Mouse (Mus musculus): Measurements from ENCODE around the gene Sys1. TPM values are rescaled to one million over a fixed set of nuclear protein-coding genes. Genes with fewer than 3 reads are reported as not detected.
A peak's percentile ranks its signal among the peaks of the same experiment; 100 is the strongest.

Gene Sys1
- polyA plus RNA-seq, 1 experiment: 26.4 TPM

DNA sequence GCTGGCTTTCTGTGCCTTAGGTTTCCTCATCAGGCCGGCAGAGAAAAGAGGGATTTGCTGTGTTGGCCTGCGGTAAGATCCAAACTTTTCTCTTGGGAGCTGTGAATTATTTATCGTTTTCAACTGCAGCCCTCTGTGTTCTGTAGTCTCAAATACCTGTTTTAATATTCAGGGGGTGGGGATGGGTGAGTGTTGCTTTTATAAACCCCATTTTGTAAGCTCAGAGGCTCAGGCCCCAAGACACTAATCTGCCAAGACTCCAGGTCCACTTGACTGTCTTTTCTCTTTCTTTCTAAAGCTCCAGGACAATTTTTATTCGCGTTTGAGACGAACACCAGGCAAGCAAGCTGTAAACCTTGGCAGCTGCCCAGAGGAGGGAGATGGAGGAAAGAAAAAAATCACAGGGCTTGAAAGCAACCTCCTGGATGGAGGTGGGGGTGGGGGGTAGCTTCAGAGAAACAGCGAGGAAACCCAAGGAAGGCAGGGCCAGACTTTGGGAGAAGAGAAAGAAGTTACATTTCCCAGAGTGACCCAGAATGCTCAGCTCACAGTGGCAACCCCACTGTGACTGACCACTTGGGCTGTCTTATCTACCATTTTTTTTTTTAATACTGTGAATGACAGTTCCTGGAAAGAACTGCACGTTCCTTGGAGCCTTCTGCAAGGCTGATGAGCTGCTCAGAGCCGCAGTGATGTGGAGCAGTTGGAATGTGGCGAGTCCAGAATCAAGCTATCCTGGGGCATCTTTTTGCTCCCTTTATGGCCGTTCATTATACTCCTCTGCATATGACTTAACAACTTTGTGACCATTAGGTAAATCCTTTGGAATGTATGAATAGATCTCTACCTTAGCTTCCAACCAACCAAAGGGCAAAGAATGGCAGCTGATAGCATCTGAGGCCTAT is 61.8 kb downstream of the Sys1 start:
- no peaks in the 10 kb centered on the region for H3K4me1 ChIP-seq (ENCODE audit: control insufficient read depth, insufficient read depth, low read length)
- TF ChIP-seq CTCF (IDR thresholded peaks at IDR 0.05; ENCODE audit: control insufficient read depth, insufficient read depth, insufficient replicate concordance, low read depth, low read length) (no peak), POLR2A (IDR thresholded peaks at IDR 0.05; ENCODE audit: control insufficient read depth, low read depth, low read length) (no peak)
- H3K4me3 ChIP-seq (ENCODE audit: control insufficient read depth, low read depth, low read length): no peak overlapping the region
- no peaks in the 10 kb centered on the region for H3K36me3 ChIP-seq (ENCODE audit: control insufficient read depth, insufficient read depth, low read length)
- H3K27ac ChIP-seq (ENCODE audit: control insufficient read depth, insufficient read depth, low read depth, low read length): no peak overlapping the region
- no peaks in the 10 kb centered on the region for H3K27me3 ChIP-seq (ENCODE audit: control insufficient read depth, insufficient read depth, low read length)

GRCm38 (mm10) chr2:164519171-164519526 is 62.4 kb downstream of the Sys1 start:
- no peak overlapping the region for H3K4me3 ChIP-seq (ENCODE audit: control insufficient read depth, low read depth, low read length)
- H3K27me3 ChIP-seq (ENCODE audit: control insufficient read depth, insufficient read depth, low read length): no peaks in the 10 kb centered on the region
- TF ChIP-seq POLR2A (IDR thresholded peaks at IDR 0.05; ENCODE audit: control insufficient read depth, low read depth, low read length): no peak
- TF ChIP-seq CTCF (IDR thresholded peaks at IDR 0.05; ENCODE audit: control insufficient read depth, insufficient read depth, insufficient replicate concordance, low read depth, low read length): no peak
- H3K27ac ChIP-seq (ENCODE audit: control insufficient read depth, insufficient read depth, low read depth, low read length): no peak overlapping the region
- H3K4me1 ChIP-seq (ENCODE audit: control insufficient read depth, insufficient read depth, low read length): no peaks in the 10 kb centered on the region; the same call in 1 of the 2 replicates
- no peaks in the 10 kb centered on the region for H3K36me3 ChIP-seq (ENCODE audit: control insufficient read depth, insufficient read depth, low read length)

GRCm38 (mm10) chr2:164520782-164521181 is 64.0 kb downstream of the Sys1 start:
- H3K4me1 ChIP-seq (ENCODE audit: control insufficient read depth, insufficient read depth, low read length): no peaks in the 10 kb centered on the region; the same call in 1 of the 2 replicates
- no peak for TF ChIP-seq POLR2A (IDR thresholded peaks at IDR 0.05; ENCODE audit: control insufficient read depth, low read depth, low read length)
- peak; percentile 70; the same call in 1 of the 2 replicates for TF ChIP-seq CTCF (IDR thresholded peaks at IDR 0.05; ENCODE audit: control insufficient read depth, insufficient read depth, insufficient replicate concordance, low read depth, low read length)
- no peak overlapping the region for H3K27ac ChIP-seq (ENCODE audit: control insufficient read depth, insufficient read depth, low read depth, low read length)
- H3K36me3 ChIP-seq (ENCODE audit: control insufficient read depth, insufficient read depth, low read length): no peaks in the 10 kb centered on the region
- H3K27me3 ChIP-seq (ENCODE audit: control insufficient read depth, insufficient read depth, low read length): no peaks in the 10 kb centered on the region
- no peak overlapping the region for H3K4me3 ChIP-seq (ENCODE audit: control insufficient read depth, low read depth, low read length)

DNA sequence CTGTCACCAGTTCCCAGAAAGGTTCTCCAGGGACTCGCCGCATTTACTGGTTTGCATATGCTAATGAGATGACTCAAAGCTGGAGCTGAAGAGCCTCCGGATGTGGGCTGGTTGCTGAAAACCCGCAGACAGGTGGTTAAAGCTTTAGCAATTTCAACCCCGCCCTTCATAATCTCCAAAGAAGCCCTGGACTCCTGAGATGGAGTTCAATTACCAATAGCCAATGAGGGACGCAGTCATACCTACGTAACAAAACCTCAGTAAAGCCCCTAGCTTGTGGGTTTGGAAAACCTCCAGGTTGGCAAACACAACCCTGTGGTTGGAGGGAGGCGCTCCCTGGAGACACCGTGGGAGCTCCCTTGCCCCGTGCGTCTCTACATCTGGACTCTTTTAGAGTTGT is 65.1 kb downstream of the Sys1 start:
- Histone ChIP-seq H3K4me1 (ENCODE audit: control insufficient read depth, insufficient read depth, low read length) (no peaks in the 10 kb centered on the region; the same call in 1 of the 2 replicates), H3K27ac (ENCODE audit: control insufficient read depth, insufficient read depth, low read depth, low read length) (no peak overlapping the region), H3K36me3 (ENCODE audit: control insufficient read depth, insufficient read depth, low read length) (no peaks in the 10 kb centered on the region), H3K4me3 (ENCODE audit: control insufficient read depth, low read depth, low read length) (no peak overlapping the region), H3K27me3 (ENCODE audit: control insufficient read depth, insufficient read depth, low read length) (no peaks in the 10 kb centered on the region)
- no peak for TF ChIP-seq CTCF (IDR thresholded peaks at IDR 0.05; ENCODE audit: control insufficient read depth, insufficient read depth, insufficient replicate concordance, low read depth, low read length)
- TF ChIP-seq POLR2A (IDR thresholded peaks at IDR 0.05; ENCODE audit: control insufficient read depth, low read depth, low read length): no peak

DNA sequence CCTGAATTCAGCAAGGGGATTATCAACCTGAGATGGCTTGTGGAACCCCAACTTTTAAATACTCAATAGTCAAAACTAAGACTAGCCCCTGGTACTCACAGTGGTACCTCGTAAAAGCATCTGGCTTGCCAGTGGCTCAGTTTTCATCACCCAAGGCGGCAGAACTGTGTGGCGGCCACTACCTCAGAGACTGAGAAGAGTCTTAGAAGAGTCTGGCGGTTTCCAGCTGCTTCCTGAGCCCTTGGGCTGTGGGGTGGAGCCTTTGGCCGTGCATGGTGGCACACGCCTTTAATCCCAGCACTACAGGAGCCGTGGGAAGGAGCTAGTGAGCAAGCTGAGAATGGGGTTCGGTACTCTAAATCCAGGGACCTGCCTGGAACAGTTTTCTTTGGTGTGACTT is 65.5 kb downstream of the Sys1 start:
- Histone ChIP-seq H3K4me3 (ENCODE audit: control insufficient read depth, low read depth, low read length) (no peak overlapping the region), H3K36me3 (ENCODE audit: control insufficient read depth, insufficient read depth, low read length) (no peaks in the 10 kb centered on the region), H3K27ac (ENCODE audit: control insufficient read depth, insufficient read depth, low read depth, low read length) (no peak overlapping the region), H3K4me1 (ENCODE audit: control insufficient read depth, insufficient read depth, low read length) (no peaks in the 10 kb centered on the region; the same call in 1 of the 2 replicates), H3K27me3 (ENCODE audit: control insufficient read depth, insufficient read depth, low read length) (no peaks in the 10 kb centered on the region)
- TF ChIP-seq CTCF (IDR thresholded peaks at IDR 0.05; ENCODE audit: control insufficient read depth, insufficient read depth, insufficient replicate concordance, low read depth, low read length): no peak
- TF ChIP-seq POLR2A (IDR thresholded peaks at IDR 0.05; ENCODE audit: control insufficient read depth, low read depth, low read length): no peak

DNA sequence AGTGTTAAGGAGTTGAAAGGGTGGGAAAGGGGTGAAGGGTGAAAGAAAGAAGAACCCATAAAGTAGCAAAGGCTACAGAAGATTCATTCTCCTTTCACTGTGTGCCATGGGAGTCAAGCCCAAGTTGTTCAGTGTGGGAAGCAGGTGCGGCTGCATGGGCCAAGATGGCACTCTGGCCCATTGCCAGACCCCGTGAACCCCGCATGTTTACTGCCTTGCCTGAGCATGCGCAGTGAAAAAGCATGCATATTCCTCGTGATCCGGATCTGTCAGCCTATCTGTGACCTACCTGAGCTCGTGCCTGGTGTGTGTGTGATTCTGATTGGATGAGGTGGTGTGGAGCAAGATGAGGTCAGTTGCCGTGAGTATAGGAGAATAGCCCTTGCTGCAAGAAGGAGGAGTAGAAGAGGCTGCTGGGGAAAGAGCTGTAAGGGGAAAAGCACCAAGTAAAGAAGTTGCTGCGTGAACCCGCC is 66.6 kb downstream of the Sys1 start:
- H3K4me3 ChIP-seq (ENCODE audit: control insufficient read depth, low read depth, low read length): no peak overlapping the region
- no peaks in the 10 kb centered on the region; the same call in 1 of the 2 replicates for H3K4me1 ChIP-seq (ENCODE audit: control insufficient read depth, insufficient read depth, low read length)
- no peaks in the 10 kb centered on the region for H3K36me3 ChIP-seq (ENCODE audit: control insufficient read depth, insufficient read depth, low read length)
- H3K27ac ChIP-seq (ENCODE audit: control insufficient read depth, insufficient read depth, low read depth, low read length): no peak overlapping the region
- no peaks in the 10 kb centered on the region for H3K27me3 ChIP-seq (ENCODE audit: control insufficient read depth, insufficient read depth, low read length)
- TF ChIP-seq POLR2A (IDR thresholded peaks at IDR 0.05; ENCODE audit: control insufficient read depth, low read depth, low read length) (no peak), CTCF (IDR thresholded peaks at IDR 0.05; ENCODE audit: control insufficient read depth, insufficient read depth, insufficient replicate concordance, low read depth, low read length) (no peak)

DNA sequence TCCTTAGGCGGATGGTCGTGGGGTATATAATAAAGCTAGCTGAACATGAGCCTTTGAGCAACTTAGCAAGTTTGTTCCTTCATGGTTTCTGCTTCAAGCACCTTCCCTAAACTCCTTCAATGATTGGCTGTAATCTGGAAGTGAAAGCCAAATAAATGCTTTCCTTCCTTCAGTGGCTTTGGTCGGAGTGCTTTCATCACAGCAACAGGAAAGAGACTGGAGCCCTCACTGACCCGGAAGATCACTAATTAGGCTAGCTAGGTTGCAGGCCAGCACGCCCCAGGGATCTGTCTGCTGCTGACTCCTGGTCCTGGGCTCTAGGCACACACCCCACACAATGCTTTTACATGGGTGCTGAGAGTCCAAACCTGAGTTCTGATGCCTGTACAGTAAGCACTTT is 71.8 kb downstream of the Sys1 start:
- Histone ChIP-seq H3K4me1 (ENCODE audit: control insufficient read depth, insufficient read depth, low read length) (no peaks in the 10 kb centered on the region; the same call in 1 of the 2 replicates), H3K27me3 (ENCODE audit: control insufficient read depth, insufficient read depth, low read length) (no peaks in the 10 kb centered on the region), H3K4me3 (ENCODE audit: control insufficient read depth, low read depth, low read length) (no peak overlapping the region), H3K36me3 (ENCODE audit: control insufficient read depth, insufficient read depth, low read length) (no peaks in the 10 kb centered on the region), H3K27ac (ENCODE audit: control insufficient read depth, insufficient read depth, low read depth, low read length) (no peak overlapping the region)
- no peak for TF ChIP-seq CTCF (IDR thresholded peaks at IDR 0.05; ENCODE audit: control insufficient read depth, insufficient read depth, insufficient replicate concordance, low read depth, low read length)
- no peak for TF ChIP-seq POLR2A (IDR thresholded peaks at IDR 0.05; ENCODE audit: control insufficient read depth, low read depth, low read length)

Other genes starting within 250 kb of the Sys1 start
- 119 TPM in 1 of 2 replicates, not detected in the other for gene Wfdc15b, start 235.3 kb upstream of the Sys1 start, polyA plus RNA-seq (2012; rRNA removed)
- gene Svs2, start 218.5 kb upstream of the Sys1 start, polyA plus RNA-seq (2012; rRNA removed): not detected in 2 replicates
- gene Svs3b, start 200.3 kb upstream of the Sys1 start, polyA plus RNA-seq (2012; rRNA removed): 0.23 TPM in 1 of 2 replicates, not detected in the other
- 0.16 and 0.42 TPM in 2 replicates for gene Svs4, start 178.5 kb upstream of the Sys1 start, polyA plus RNA-seq (2012; rRNA removed)
- gene Svs3a, start 167.7 kb upstream of the Sys1 start, polyA plus RNA-seq (2012; rRNA removed): not detected in 2 replicates
- not detected in 2 replicates for gene Svs6, start 140.2 kb upstream of the Sys1 start, polyA plus RNA-seq (2012; rRNA removed)
- 3.4 and 4.2 TPM in 2 replicates for gene Svs5, start 124.2 kb upstream of the Sys1 start, polyA plus RNA-seq (2012; rRNA removed)
- 2.2 and 2.8 TPM in 2 replicates for gene Slpi, start 67.9 kb upstream of the Sys1 start, polyA plus RNA-seq (2012; rRNA removed)
- gene Rbpjl, start 53.8 kb upstream of the Sys1 start, polyA plus RNA-seq (2012; rRNA removed): 0.04 and 0.05 TPM in 2 replicates
- 0.19 and 0.26 TPM in 2 replicates for gene Matn4, start 51.8 kb upstream of the Sys1 start, polyA plus RNA-seq (2012; rRNA removed)
- 12.2 and 16.6 TPM in 2 replicates for gene Sdc4, start 13.1 kb upstream of the Sys1 start, polyA plus RNA-seq (2012; rRNA removed)
- 5.0 and 5.6 TPM in 2 replicates for gene Gm20458, start 4.0 kb downstream of the Sys1 start, polyA plus RNA-seq (2012; rRNA removed)
- gene Trp53tg5, start 16.8 kb downstream of the Sys1 start, polyA plus RNA-seq (2012; rRNA removed): 97.8 and 104 TPM in 2 replicates
- gene Dbndd2, start 29.1 kb downstream of the Sys1 start, polyA plus RNA-seq (2012; rRNA removed): 16.5 and 17.0 TPM in 2 replicates
- 77.6 and 85.6 TPM in 2 replicates for gene Pigt, start 40.6 kb downstream of the Sys1 start, polyA plus RNA-seq (2012; rRNA removed)
- 0.51 and 0.72 TPM in 2 replicates for gene Wfdc2, start 105.4 kb downstream of the Sys1 start, polyA plus RNA-seq (2012; rRNA removed)
- gene Spint3, start 116.5 kb downstream of the Sys1 start, polyA plus RNA-seq (2012; rRNA removed): 37.5 TPM in 1 of 2 replicates, not detected in the other
- 23.9 and 25.0 TPM in 2 replicates for gene Wfdc6a, start 128.5 kb downstream of the Sys1 start, polyA plus RNA-seq (2012; rRNA removed)
- gene Eppin, start 136.6 kb downstream of the Sys1 start, polyA plus RNA-seq (2012; rRNA removed): 52.4 and 70.8 TPM in 2 replicates
- gene Wfdc6b, start 156.6 kb downstream of the Sys1 start, polyA plus RNA-seq (2012; rRNA removed): 2.4 and 17.5 TPM in 2 replicates
- 3.8 and 15.4 TPM in 2 replicates for gene Wfdc8, start 156.7 kb downstream of the Sys1 start, polyA plus RNA-seq (2012; rRNA removed)
- gene Wfdc16, start 181.8 kb downstream of the Sys1 start, polyA plus RNA-seq (2012; rRNA removed): 0.12 and 33.5 TPM in 2 replicates
- 163 and 447 TPM in 2 replicates for gene Wfdc10, start 199.1 kb downstream of the Sys1 start, polyA plus RNA-seq (2012; rRNA removed)
- gene Wfdc9, start 199.6 kb downstream of the Sys1 start, polyA plus RNA-seq (2012; rRNA removed): 0.48 and 29.2 TPM in 2 replicates
- gene Wfdc11, start 217.1 kb downstream of the Sys1 start, polyA plus RNA-seq (2012; rRNA removed): 0.20 TPM in 1 of 2 replicates, not detected in the other
- gene Wfdc13, start 228.1 kb downstream of the Sys1 start, polyA plus RNA-seq (2012; rRNA removed): 0.32 and 36.5 TPM in 2 replicates
- not detected in 2 replicates for gene Spint4, start 241.5 kb downstream of the Sys1 start, polyA plus RNA-seq (2012; rRNA removed)

All from testis, adult 2 months (tissue).